Mouse (Mus musculus) heart, postnatal 14 days (tissue): ENCODE results near the gene Plcd1. TPM values are rescaled to one million over a fixed set of nuclear protein-coding genes. Genes with fewer than 3 reads are reported as not detected.
A peak's percentile ranks its signal among the peaks of the same experiment; 100 is the strongest.

Experiments
- DNase-seq, 2 experiments: peaks; one replicate each; pipeline ENCODE4 v3.0.0; 2021 to 2022
- intact Hi-C: fragments of 180-260 bp; cut with DNase I; formaldehyde crosslinking; loops from one replicate; pipeline ENCODE4 v1.15.1; 2025
- microRNA-seq, 2 experiments: library from miRNA; unstranded; fragments of <30 nt; microRNA quantifications; one replicate each; pipeline ENCODE4 v1.2.0; 2021 to 2022
- total RNA-seq, 2 experiments: library from RNA; stranded (reverse); gene quantifications; 2 replicates each; pipeline ENCODE4 v1.2.3; 2021

Plcd1 gene
- total RNA-seq, 2 experiments from 2014 or later, result 14.2 to 18.6 TPM

DNA sequence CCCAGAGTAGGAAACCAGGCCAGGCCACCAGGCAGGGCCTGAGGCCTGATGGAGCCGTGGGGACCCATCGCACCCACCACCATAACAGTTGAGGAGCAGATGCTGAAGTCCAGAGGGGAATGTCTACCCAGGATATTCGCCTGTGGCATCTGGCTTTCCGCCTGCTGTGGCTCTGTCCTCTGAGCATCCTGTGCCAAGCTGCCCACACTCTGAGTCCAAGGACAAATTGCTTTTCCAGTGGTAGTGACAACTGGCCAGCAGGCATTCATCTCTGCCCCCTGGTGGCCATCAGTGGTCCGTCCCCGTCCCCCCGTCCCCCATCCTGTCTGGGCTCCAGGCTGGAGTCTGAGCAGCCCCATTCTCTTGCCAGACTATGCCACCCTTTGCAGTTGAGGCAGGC, 63.7 kb downstream of the Plcd1 start:
- DNase-seq, result peak; percentile 73 to 81
- intact Hi-C loops, result loop anchor here (1.0 kb wide), 1 partner anchor 108 kb away; no protein-coding TSS in a partner anchor

DNA sequence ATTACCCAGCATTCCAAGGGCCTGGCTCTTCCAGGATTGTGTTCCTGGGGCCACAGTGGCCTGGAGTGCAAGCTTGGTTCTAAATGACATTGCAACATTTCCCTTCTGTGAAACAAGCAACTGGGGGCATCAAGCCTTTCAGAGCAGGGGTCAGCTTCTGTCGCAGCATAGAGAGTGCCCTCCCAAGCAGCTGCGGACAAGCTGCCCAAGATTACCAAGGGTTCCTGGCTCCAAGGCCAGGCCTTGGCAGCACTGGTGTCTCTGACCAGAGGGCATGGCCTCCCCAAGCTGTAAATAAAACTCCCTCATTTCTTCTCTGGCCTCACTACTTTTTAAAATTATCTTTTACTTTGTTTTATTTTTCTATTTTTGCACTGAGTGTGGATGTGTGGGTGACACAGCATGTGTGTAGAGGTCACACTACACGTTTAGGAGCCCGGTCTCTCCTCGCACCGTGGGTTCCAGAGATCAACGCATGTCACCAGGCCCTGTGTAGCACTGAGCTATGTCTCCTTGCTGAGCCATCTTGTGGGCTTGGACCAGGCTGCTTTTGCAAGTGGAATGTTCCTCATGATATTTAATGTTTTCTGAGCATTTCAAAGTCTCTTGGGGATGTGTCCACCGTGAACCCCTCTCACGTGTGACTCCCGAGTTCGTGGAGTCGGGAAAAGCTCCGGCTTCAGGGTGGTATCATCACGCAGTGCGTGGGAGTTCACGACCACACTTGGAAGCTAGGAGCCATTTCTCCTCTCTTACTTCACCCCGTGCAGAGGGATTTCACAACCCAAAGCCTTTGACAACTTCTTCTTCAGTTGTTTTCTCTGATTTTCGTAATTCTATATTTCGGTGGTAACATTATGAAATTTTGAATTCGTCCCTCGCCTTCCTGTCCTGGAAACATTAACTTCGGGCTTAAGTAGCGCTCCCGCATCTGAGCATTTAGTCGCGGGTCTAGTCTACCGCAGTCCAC, 64.8 kb downstream of the Plcd1 start:
- no peak for DNase-seq
- intact Hi-C loops, result loop anchor here (1.0 kb wide), 1 partner anchor 107 kb away; no protein-coding TSS in a partner anchor

DNA sequence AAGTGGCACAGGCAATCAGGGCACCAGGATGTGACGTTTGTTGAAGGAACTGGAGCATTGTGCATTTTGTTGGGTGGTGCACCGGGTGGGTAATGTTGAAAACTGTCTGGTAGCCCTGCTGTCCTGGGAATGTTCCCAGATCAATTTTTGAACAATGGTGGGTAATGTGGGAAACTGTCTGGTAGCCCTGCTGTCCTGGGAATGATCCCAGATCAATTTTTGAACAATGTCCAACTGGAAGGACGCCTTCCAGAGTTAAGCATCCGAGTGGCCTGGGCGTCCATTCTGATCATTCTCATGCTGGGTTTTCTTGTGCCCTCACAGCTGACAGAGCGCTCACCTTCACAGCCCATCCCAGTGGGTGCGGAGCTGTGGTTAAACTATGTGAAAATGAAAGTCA, 66.0 kb downstream of the Plcd1 start:
- intact Hi-C loops, result no loop called here
- no peak for DNase-seq

DNA sequence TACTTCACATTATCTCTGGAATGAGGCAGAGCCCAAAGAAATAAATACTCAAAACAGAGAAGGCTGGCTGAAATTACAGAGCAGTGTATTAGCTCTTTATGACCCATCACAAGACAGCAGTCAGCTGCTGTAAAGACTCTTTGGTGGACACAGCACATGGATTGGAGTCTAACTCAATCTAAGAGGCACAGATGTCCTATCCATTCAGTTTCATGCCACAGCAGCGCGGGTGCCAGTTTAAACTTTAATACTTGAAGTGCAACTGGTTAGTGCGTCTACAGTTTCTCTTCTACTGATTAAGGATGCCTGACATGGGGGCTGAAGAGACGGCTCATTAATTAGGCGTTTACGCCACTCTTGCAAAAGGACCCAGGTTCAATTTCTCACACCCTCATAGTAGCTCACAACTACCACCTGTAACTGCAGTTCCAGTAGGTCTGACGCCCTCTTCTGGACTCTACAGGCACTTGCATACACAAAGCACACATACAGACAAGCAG, 67.4 kb downstream of the Plcd1 start:
- DNase-seq, result no peak
- intact Hi-C loops, result no loop called here

DNA sequence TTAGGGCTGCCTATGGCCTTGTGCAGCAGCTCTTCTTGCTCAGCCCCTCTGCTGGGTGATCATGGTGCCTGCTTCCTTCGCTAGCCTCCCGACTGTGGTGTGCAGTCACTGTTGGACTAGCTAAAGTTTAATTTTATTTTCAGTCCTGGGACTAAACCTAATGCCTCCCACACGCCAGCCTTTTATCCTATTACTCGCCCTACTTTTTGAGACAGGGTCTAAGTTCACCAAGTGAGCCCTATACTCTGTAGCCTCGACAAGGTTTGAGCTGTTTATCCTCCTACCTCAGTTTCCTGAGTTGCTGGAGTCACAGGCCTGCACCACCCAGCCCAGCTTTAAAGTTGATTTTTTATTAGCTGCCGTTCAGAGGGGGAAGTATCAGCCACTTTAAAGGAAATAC, 68.0 kb downstream of the Plcd1 start:
- DNase-seq, result no peak
- intact Hi-C loops, result no loop called here

DNA sequence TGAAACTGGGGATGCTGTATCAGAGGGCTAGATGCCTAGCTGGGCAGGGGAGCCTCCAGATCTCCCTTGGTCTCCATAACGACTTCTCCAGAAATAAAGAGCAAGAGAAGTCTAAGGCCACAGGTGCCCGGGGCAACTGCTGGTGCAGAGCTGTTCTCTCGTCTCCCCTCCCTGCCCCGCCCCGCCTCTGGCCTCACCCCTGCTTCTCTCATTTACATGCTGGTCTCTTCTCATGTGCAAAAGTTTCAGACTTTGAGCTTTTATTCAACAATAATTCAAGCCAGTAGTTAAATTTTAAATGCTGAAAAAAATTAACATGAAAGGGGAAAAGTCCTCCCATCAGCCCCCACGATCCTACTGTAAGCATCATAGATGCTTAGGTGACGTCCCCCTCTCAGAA, 71.6 kb downstream of the Plcd1 start:
- no peak for DNase-seq
- intact Hi-C loops, result no loop called here

Small RNA genes lying within 50 kb of the gene (microRNA-seq; reads per million reads assigned to microRNA genes)
- 3.0 to 12.1 reads per million in 2 experiments for gene Mir26a-1

Other genes starting within 250 kb of the Plcd1 start
- 10 to 100 TPM; 12.3 to 13.7 TPM for gene Ctdspl, start 167.0 kb downstream of the Plcd1 start, total RNA-seq
- 1 to 10 TPM in 1 of 2 experiments, under 1 TPM in 1; 0.74 to 1.4 TPM for gene Vill, start 40.7 kb downstream of the Plcd1 start, total RNA-seq
- under 1 TPM; 0.34 to 0.65 TPM for gene Dlec1, start 9.0 kb upstream of the Plcd1 start, total RNA-seq
- 1 to 10 TPM; 1.3 to 2.6 TPM for gene Acaa1b, start 63.6 kb upstream of the Plcd1 start, total RNA-seq
- gene Gm47289, start 65.7 kb upstream of the Plcd1 start, total RNA-seq, result not detected
- not detected for gene Slc22a13, start 115.6 kb upstream of the Plcd1 start, total RNA-seq
- gene Oxsr1, start 228.9 kb upstream of the Plcd1 start, total RNA-seq, result 10 to 100 TPM; 37.8 to 39.9 TPM
- gene Acaa1a, start 246.2 kb upstream of the Plcd1 start, total RNA-seq, result 10 to 100 TPM; 81.0 to 81.7 TPM
- gene Myd88, start 247.9 kb upstream of the Plcd1 start, total RNA-seq, result 10 to 100 TPM; 15.7 to 16.4 TPM